Mouse (Mus musculus) intestine, embryonic 15.5 days (tissue): Measurements from ENCODE around the gene Cd7. TPM values are rescaled to one million over a fixed set of nuclear protein-coding genes. Genes with fewer than 3 reads are reported as not detected.
"Not testable (repeated sequence)": the region's sequence is repeated elsewhere in the genome, so short reads cannot be mapped to it uniquely, and the experiment has no call there.

Experiments used
- ATAC-seq: fragments of 200-750 bp; cut with Nextera tagmentation; 2 replicates; pipeline ENCODE4 v1.8.0; 2017; ENCODE audit warnings: moderate TSS enrichment, moderate library complexity
- H3K27ac ChIP-seq: fragments of 300-500 bp; sonication (generic); 2 replicates; pipeline ENCODE4 v1.5.1; 2015; ENCODE audit warnings: mild to moderate bottlenecking, inconsistent platforms
- H3K27me3 ChIP-seq: fragments of 300-500 bp; sonication (generic); replicated peaks from 2 replicates; pipeline ENCODE4 v1.6.1; 2015; ENCODE audit warnings: inconsistent platforms
- H3K36me3 ChIP-seq: fragments of 300-500 bp; sonication (generic); 2 replicates; pipeline ENCODE4 v1.6.1; 2015; ENCODE audit warnings: inconsistent platforms
- H3K4me1 ChIP-seq: fragments of 300-500 bp; sonication (generic); replicated peaks from 2 replicates; pipeline ENCODE4 v1.6.1; 2015; ENCODE audit warnings: inconsistent platforms
- H3K4me2 ChIP-seq: fragments of 300-500 bp; sonication (generic); replicated peaks from 2 replicates; pipeline ENCODE4 v1.6.1; 2015; ENCODE audit warnings: mild to moderate bottlenecking, inconsistent platforms
- H3K4me3 ChIP-seq: fragments of 300-500 bp; sonication (generic); replicated peaks from 2 replicates; pipeline ENCODE4 v1.5.1; 2015; ENCODE audit warnings: inconsistent platforms
- H3K9ac ChIP-seq: fragments of 300-500 bp; sonication (generic); 2 replicates; pipeline ENCODE4 v1.6.1; 2015; ENCODE audit warnings: inconsistent platforms
- H3K9me3 ChIP-seq: fragments of 300-500 bp; sonication (generic); 2 replicates; pipeline ENCODE4 v1.6.1; 2016; ENCODE audit warnings: inconsistent platforms
- WGBS: fragments of 180-500 bp; shearing (Covaris S2); methylation state at CpG from one replicate; pipeline ENCODE4 v1.1.7; 2015; 5-methylcytosine and 5-hydroxymethylcytosine counted together
- polyA plus RNA-seq: library from polyadenylated mRNA; unstranded; fragments of >200 nt; fragmentation: Nextera tagmentation; extraction: Ambion mirVana; gene quantifications from 2 replicates; pipeline ENCODE4 v1.2.1, GENCODE M21; 2015

Cd7 gene
- 5.6 and 6.1 TPM in 2 replicates for polyA plus RNA-seq

DNA sequence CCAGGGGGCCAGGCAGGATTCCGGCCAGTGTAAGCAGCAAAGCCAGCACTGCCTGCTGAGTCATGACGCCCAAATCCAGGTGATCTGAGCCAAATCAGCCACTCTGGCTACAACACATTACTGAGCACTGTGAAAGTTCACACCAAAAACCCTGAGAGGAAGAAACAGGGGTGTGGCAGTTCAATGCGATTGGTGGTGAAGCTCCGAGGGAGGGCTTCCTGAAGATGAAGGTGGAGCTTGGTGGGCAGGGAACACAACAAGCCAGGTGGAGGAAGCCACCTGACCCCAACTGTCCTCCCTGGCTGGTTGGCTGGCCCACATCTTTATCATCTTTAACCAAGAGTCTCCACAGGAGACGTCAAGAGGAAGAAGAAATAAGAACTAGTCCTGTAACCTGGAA lies at the start of gene Cd7:
TSS of gene Cd7 (minus strand) at position 117 of the 400 bp plus-strand sequence.
- Histone ChIP-seq H3K4me2 (no peak within 1 kb of the TSS), H3K27ac (no peak within 1 kb of the TSS)
- WGBS, result 61% methylated on average over 5 of the region's 5 CpGs

DNA sequence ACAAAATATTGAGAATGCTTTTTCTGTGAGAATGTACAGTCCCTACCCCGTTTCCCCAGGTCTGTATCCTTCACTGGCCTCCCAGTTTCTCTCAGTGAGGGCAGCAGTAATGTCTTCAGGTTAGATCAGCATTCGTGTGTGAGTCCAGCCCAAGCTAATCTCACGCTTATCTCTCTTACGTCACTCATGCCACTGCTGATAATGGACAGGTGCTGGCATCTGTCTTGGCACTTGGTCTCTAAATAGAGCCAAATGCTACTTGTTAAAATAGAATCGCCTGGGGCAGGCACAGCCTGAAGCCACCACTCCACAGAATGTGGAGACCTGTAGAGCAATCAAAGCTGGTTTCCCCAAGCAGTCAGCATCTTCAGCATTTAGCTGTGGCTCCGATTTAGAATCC lies 49.8 kb upstream of the Cd7 start:
- no peaks in the 10 kb centered on the region for H3K9me3 ChIP-seq
- H3K36me3 ChIP-seq, result no peaks in the 10 kb centered on the region
- no peak overlapping the region for H3K4me3 ChIP-seq
- H3K27me3 ChIP-seq, result no peaks in the 10 kb centered on the region
- H3K4me2 ChIP-seq, result no peak overlapping the region
- peaks cover 3% of the 10 kb centered on the region; the same call in 1 of the 2 replicates for H3K4me1 ChIP-seq
- no peak overlapping the region for H3K27ac ChIP-seq
- ATAC-seq, result no peak
- 56% methylated on average over 6 of the region's 6 CpGs for WGBS
- H3K9ac ChIP-seq, result no peak overlapping the region

More for the DNA sequence above, at the start of gene Cd7:
- Histone ChIP-seq H3K9ac (no peak within 1 kb of the TSS), H3K9me3 (no peaks in the 10 kb centered on the region), H3K36me3 (no peaks in the 10 kb centered on the region), H3K4me3 (no peak within 1 kb of the TSS), H3K4me1 (no peaks in the 10 kb centered on the region), H3K27me3 (no peaks in the 10 kb centered on the region)
- ATAC-seq, result no peak

DNA sequence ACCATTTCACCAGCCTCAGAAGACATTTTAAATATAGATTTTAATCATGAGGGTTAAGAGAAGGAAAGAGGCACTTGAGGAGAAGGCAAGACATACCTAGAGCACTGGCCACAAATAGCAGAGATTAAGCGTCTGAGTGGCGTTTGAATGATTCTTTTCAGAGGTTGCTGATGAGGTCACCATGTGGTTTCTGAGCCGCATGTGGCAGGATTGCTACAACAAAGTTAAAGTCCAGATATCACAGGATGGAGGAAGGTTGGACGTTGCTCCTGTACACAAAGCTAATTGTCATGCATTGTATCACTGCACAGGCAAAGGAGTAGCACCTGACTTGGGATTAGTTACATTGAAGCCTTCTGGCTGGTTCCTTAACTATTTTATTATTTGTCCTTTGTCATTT lies 47.1 kb upstream of the Cd7 start:
- no peak overlapping the region for H3K4me2 ChIP-seq
- peak; percentile 66 for ATAC-seq
- 49% methylated on average over 4 of the region's 4 CpGs for WGBS
- 0 out of 2 replicates have a peak overlapping the region, but pooled peaks have one; percentile 55 for H3K27ac ChIP-seq
- H3K4me1 ChIP-seq, result peaks cover 6% of the 10 kb centered on the region; the same call in 1 of the 2 replicates
- H3K4me3 ChIP-seq, result no peak overlapping the region
- no peaks in the 10 kb centered on the region for H3K27me3 ChIP-seq
- no peak overlapping the region for H3K9ac ChIP-seq
- no peaks in the 10 kb centered on the region for H3K9me3 ChIP-seq
- no peaks in the 10 kb centered on the region for H3K36me3 ChIP-seq

DNA sequence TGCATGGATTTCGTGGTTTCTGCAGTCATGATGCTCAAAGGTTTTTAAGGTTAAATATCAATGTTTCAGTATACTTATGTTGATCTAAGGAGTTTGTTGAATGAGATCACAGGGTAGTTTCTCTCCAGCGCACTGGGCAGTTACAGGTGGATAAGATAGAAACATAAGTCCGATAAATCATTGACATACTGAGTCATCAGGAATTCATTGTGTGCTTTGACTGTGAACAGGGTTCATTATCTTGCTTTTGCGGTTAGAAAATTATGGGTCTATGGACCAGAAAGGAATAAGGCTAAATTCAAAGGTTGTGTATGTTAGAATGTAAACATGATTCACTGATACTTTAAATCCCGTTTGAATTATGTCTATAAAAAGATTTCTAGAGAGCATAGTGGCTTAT lies 46.0 kb upstream of the Cd7 start:
- H3K4me3 ChIP-seq, result no peak overlapping the region
- ATAC-seq, result peak; percentile 60
- no peak overlapping the region for H3K9ac ChIP-seq
- no peaks in the 10 kb centered on the region for H3K27me3 ChIP-seq
- no peaks in the 10 kb centered on the region for H3K36me3 ChIP-seq
- peaks cover 6% of the 10 kb centered on the region; the same call in 1 of the 2 replicates for H3K4me1 ChIP-seq
- no peak overlapping the region for H3K4me2 ChIP-seq
- WGBS, result 40% methylated on average over 5 of the region's 5 CpGs
- no peaks in the 10 kb centered on the region for H3K9me3 ChIP-seq
- peak overlapping the region; percentile 63 for H3K27ac ChIP-seq

DNA sequence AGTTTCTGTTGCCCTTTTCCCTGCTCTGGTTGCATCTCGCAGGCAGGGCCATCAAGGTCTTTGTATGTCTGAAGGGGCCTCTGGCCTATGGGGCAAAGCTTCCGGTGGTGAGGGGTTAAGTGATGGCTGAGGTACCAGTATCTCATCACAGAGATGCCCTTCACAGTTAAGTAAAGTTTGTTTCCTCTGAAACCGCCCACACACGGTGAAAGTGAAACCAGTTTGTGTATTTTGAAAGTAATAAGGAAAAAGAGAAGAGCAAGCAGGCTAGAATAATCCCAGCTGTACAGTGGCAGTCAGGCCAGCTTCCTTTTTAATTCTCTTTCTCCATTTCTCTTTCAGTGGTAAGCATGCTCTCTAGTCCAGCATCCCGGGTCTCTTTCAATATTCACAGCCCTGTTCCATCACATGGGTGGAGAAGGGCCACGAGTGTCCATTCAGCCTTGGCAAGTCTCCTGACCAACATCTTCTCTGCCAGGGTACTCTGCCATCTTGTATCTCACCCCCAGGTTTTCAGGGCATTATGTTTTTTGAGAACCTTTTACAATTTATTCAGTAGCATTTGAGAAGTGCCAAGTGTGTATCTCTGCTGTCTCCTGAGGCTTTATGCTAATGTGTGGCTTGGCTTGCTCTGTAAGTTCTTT lies 43.8 kb upstream of the Cd7 start:
- H3K9me3 ChIP-seq, result no peaks in the 10 kb centered on the region
- H3K4me1 ChIP-seq, result peaks cover 6% of the 10 kb centered on the region; the same call in 1 of the 2 replicates
- no peak overlapping the region for H3K27ac ChIP-seq
- ATAC-seq, result no peak
- H3K9ac ChIP-seq, result no peak overlapping the region
- H3K27me3 ChIP-seq, result no peaks in the 10 kb centered on the region
- H3K4me2 ChIP-seq, result peak overlapping the region; percentile 17; the same call in 1 of the 2 replicates
- WGBS, result 50% methylated on average over 6 of the region's 6 CpGs
- H3K4me3 ChIP-seq, result no peak overlapping the region
- no peaks in the 10 kb centered on the region for H3K36me3 ChIP-seq

DNA sequence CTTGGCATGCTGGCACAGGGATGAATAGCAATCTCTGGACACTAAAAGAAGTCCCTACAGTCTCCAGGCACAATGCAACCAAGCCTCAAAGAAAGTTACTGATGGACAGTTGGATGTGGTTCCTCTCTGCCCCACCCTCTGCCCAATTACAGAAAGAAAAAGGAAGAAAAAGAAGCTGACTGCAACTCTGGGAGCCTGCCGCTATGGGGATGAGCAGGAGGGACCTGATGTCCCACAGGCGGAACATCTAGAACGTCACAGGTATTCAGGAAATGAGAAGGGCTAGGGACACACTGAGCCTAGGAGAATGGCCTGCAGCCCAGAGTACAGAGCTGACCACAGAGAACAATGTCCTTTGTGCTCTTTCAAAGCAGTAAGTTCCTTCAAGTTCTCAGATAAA lies 43.0 kb upstream of the Cd7 start:
- H3K36me3 ChIP-seq, result no peaks in the 10 kb centered on the region
- H3K27ac ChIP-seq, result no peak overlapping the region
- no peaks in the 10 kb centered on the region for H3K27me3 ChIP-seq
- H3K9me3 ChIP-seq, result no peaks in the 10 kb centered on the region
- no peak overlapping the region for H3K4me2 ChIP-seq
- H3K4me1 ChIP-seq, result peaks cover 6% of the 10 kb centered on the region; the same call in 1 of the 2 replicates
- ATAC-seq, result no peak
- 87% methylated on average over 3 of the region's 3 CpGs for WGBS
- no peak overlapping the region for H3K9ac ChIP-seq
- H3K4me3 ChIP-seq, result no peak overlapping the region

DNA sequence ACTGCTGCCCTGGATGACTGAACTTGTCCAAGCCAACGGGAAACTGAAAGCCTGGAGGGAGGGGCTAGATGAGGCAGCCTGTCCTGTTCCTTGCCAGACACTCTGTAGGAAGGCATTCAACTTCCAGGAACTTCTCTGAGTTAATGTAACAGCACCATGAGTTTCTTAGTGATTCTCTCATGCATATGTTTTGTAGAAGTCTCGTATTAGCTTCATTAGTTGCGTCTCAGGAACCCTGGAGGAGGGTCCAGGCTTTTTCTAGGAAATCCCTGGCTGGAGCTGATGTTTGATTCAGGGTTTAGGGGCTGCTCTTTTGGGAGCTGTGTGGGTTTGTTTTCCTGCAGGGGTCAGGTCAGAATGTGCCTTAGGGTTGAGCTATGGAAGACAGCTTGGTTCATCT lies 41.9 kb upstream of the Cd7 start, which contains the start of gene Sectm1a:
TSS of gene Sectm1a (minus strand) at position 101 of the 400 bp plus-strand sequence.
- Histone ChIP-seq H3K36me3 (no peaks in the 10 kb centered on the region), H3K9me3 (no peaks in the 10 kb centered on the region), H3K4me1 (peaks cover 6% of the 10 kb centered on the region; the same call in 1 of the 2 replicates), H3K27ac (no peak within 1 kb of the TSS), H3K27me3 (no peaks in the 10 kb centered on the region), H3K4me3 (no peak within 1 kb of the TSS), H3K9ac (no peak within 1 kb of the TSS), H3K4me2 (no peak within 1 kb of the TSS)
- 65% methylated on average over 3 of the region's 3 CpGs for WGBS
- no peak for ATAC-seq

DNA sequence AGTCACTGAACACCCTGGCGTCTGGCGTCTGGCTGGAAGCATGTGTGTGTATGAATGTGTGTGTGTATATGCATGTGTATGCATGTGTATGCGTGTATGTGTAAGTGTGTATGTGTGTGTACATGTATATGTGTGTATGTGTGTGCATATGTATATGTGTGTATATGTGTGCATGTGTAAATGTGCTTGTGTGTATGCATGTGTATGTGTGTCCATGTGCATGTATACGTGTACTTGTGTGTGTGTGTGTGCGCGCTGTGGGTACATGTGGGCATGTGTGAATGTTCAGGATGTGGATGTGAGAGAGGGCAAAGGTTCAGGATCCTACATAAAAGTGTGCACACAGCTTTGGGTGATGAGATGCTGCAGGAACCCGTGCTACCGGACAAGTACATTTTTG lies 41.1 kb upstream of the Cd7 start:
- Histone ChIP-seq H3K4me3 (no peak overlapping the region), H3K9ac (no peak overlapping the region), H3K4me1 (peaks cover 3% of the 10 kb centered on the region; the same call in 1 of the 2 replicates), H3K9me3 (no peaks in the 10 kb centered on the region), H3K27me3 (no peaks in the 10 kb centered on the region), H3K36me3 (no peaks in the 10 kb centered on the region), H3K4me2 (no peak overlapping the region), H3K27ac (no peak overlapping the region)
- ATAC-seq, result no peak
- 95% methylated on average over 8 of the region's 8 CpGs for WGBS

DNA sequence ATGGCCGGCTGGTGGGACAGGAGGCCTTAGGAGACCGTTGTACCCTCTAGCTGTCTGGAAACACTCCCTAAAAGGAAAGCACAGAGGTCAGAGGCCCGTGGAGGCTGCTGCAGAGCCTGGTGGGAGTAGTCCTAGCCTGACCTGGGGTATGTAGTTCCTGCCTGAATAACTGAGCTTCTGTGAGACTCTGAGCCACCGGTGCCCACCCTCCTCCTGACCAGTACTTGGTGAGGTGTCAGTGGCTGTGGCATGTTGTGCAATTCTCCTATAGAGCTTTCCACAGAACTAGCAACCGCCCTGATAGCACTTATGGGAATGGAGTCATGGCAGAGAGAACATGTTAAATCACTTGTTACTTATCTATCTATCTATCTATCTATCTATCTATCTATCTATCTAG lies 36.4 kb upstream of the Cd7 start:
- H3K4me1 ChIP-seq, result no peaks in the 10 kb centered on the region
- no peak overlapping the region for H3K4me3 ChIP-seq
- WGBS, result 73% methylated on average over 5 of the region's 5 CpGs
- no peak overlapping the region for H3K4me2 ChIP-seq
- H3K9me3 ChIP-seq, result no peaks in the 10 kb centered on the region
- H3K27ac ChIP-seq, result no peak overlapping the region
- no peaks in the 10 kb centered on the region for H3K27me3 ChIP-seq
- ATAC-seq, result no peak
- H3K9ac ChIP-seq, result no peak overlapping the region
- H3K36me3 ChIP-seq, result no peaks in the 10 kb centered on the region

DNA sequence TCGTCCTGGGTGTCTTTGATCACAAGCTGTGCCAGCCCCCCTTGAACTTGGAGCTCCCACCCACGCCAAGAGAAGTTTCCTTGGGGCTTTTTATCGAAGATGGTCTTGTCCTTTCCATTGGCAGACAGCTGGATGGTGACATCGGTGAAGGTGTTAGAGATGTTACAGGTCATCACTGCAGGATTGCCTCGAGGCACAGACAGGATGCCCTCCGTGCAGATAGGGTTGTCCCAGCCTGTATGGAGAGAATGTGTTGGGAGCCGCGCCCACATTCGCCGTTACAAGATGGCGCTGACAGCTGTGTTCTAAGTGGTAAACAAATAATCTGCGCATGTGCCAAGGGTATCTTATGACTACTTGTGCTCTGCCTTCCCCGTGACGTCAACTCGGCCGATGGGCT lies 30.4 kb upstream of the Cd7 start:
- not testable (repeated sequence) for H3K4me3 ChIP-seq, H3K4me2 ChIP-seq, H3K27me3 ChIP-seq, H3K36me3 ChIP-seq, H3K4me1 ChIP-seq, ATAC-seq, H3K9me3 ChIP-seq, H3K9ac ChIP-seq, H3K27ac ChIP-seq
- 95% methylated on average over 12 of the region's 16 CpGs for WGBS

DNA sequence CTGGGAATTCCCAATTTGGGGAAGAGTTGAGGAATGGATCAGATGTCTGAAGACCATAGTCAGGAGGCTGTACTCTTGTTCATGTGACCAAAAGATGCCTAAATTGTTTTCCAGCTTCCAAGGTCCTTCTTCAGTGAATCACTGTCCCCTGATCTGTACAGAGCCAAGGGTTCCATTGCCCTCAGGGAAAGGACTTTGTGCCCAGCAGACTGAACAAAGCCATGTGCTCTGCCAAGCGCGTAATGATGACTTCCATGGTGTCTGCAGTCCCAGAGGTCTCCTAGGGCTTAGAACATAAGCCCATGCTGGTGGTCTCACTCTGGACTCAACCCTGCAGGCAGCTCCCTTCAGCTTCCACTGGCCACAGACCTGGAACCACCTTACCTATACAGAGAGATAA lies 28.7 kb upstream of the Cd7 start:
- H3K27me3 ChIP-seq, result no peaks in the 10 kb centered on the region
- H3K27ac ChIP-seq, result no peak overlapping the region
- H3K9ac ChIP-seq, result no peak overlapping the region
- no peaks in the 10 kb centered on the region for H3K9me3 ChIP-seq
- WGBS, result 92% methylated on average over 2 of the region's 2 CpGs
- no peaks in the 10 kb centered on the region for H3K36me3 ChIP-seq
- ATAC-seq, result no peak
- H3K4me3 ChIP-seq, result no peak overlapping the region
- 0 out of 2 replicates have a peak, but pooled peaks cover 2% of the 10 kb centered on the region for H3K4me1 ChIP-seq
- no peak overlapping the region for H3K4me2 ChIP-seq

DNA sequence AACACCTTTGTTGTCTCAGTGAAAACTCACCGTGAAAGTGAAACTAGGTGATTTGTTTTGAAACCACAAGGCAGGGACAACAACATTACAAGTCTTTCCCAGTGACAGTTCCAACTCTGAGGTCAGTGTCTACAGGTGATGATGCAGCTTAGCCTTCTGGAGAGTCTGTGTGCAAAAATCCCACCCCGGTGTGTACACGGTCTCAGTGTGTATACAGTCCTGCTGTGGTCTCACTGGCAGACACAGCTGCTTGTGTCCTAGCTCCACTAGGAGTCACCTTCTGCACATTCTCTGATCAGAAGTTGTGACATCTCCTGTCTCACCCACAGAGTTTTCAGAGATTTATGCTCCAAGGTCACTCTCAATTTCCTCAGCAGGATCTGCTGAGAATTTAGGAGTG lies 25.0 kb upstream of the Cd7 start:
- Histone ChIP-seq H3K9ac (no peak overlapping the region), H3K27ac (no peak overlapping the region), H3K4me3 (no peak overlapping the region), H3K27me3 (no peaks in the 10 kb centered on the region), H3K4me1 (peaks cover 2% of the 10 kb centered on the region; the same call in 1 of the 2 replicates), H3K4me2 (no peak overlapping the region), H3K36me3 (no peaks in the 10 kb centered on the region), H3K9me3 (no peaks in the 10 kb centered on the region)
- 60% methylated on average over 3 of the region's 3 CpGs for WGBS
- no peak for ATAC-seq

DNA sequence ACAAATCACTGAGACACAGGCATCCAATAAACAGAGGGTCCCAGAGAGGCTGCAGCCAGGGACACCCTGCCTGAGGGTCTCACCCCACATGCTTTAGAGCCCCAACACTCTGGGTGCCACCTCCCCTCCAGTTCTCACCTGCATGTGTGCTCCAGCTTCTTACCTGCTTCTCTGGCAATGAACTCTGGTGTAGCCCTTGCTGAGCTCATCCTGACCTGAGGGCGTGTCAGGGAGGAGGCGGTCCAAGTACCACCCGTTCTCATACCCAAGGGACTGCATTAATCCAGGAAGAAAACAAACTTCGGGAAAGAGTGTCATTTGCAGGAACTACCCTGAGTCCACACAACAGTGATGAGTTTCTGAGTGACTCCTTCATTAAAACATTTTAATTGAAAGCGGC lies 24.2 kb upstream of the Cd7 start, which contains the start of gene Sectm1b:
TSS of gene Sectm1b (minus strand) at position 191 of the 400 bp plus-strand sequence.
- no peak within 1 kb of the TSS for H3K9ac ChIP-seq
- no peaks in the 10 kb centered on the region for H3K36me3 ChIP-seq
- no peaks in the 10 kb centered on the region for H3K9me3 ChIP-seq
- H3K27me3 ChIP-seq, result no peaks in the 10 kb centered on the region
- H3K4me1 ChIP-seq, result peaks cover 3% of the 10 kb centered on the region; the same call in 1 of the 2 replicates
- WGBS, result 53% methylated on average over 5 of the region's 5 CpGs
- H3K4me3 ChIP-seq, result no peak within 1 kb of the TSS
- H3K27ac ChIP-seq, result no peak within 1 kb of the TSS
- peak; percentile 66; the same call in 1 of the 2 replicates for ATAC-seq
- no peak within 1 kb of the TSS for H3K4me2 ChIP-seq
